Mouse (Mus musculus) embryonic facial prominence, embryonic 11.5 days (tissue): ENCODE data around the gene 2010111I01Rik. TPM values are rescaled to one million over a fixed set of nuclear protein-coding genes. Genes with fewer than 3 reads are reported as not detected.
A peak's percentile ranks its signal among the peaks of the same experiment; 100 is the strongest.

Source experiments
- ATAC-seq: fragments of 200-750 bp; cut with Nextera tagmentation; replicated peaks from 2 replicates; pipeline ENCODE4 v1.8.0; 2017; ENCODE audit warnings: low read depth; ENCODE audit not compliant: insufficient number of reproducible peaks, low FRiP score, low TSS enrichment
- DNase-seq: peaks from one replicate; pipeline ENCODE4 v3.0.0-alpha.2; 2015; ENCODE audit warnings: low spot score
- H3K27ac ChIP-seq: fragments of 300-500 bp; sonication (generic); replicated peaks from 2 replicates; pipeline ENCODE4 v1.5.1; 2014; ENCODE audit warnings: mild to moderate bottlenecking, low read depth, low read length, control low read depth
- H3K27me3 ChIP-seq: fragments of 300-500 bp; sonication (generic); 2 replicates; pipeline ENCODE4 v1.6.1; 2014; ENCODE audit warnings: mild to moderate bottlenecking, low read length, moderate library complexity, mixed read lengths; ENCODE audit not compliant: control insufficient read depth, insufficient read depth
- H3K36me3 ChIP-seq: fragments of 300-500 bp; sonication (generic); replicated peaks from 2 replicates; pipeline ENCODE4 v1.6.1; 2014; ENCODE audit warnings: low read depth, mild to moderate bottlenecking, low read length, moderate library complexity, mixed read lengths; ENCODE audit not compliant: control insufficient read depth, insufficient read depth
- H3K4me1 ChIP-seq: fragments of 300-500 bp; sonication (generic); 2 replicates; pipeline ENCODE4 v1.6.1; 2014; ENCODE audit warnings: low read length, mixed read lengths; ENCODE audit not compliant: control insufficient read depth, insufficient read depth
- H3K4me2 ChIP-seq: fragments of 300-500 bp; sonication (generic); 2 replicates; pipeline ENCODE4 v1.6.1; 2014; ENCODE audit warnings: low read depth, mild to moderate bottlenecking, control low read depth, low read length, moderate library complexity
- H3K4me3 ChIP-seq: fragments of 300-500 bp; sonication (generic); 2 replicates; pipeline ENCODE4 v1.5.1; 2014; ENCODE audit warnings: low read depth, low read length, control low read depth
- H3K9ac ChIP-seq: fragments of 300-500 bp; sonication (generic); replicated peaks from 2 replicates; pipeline ENCODE4 v1.6.1; 2014; ENCODE audit warnings: mild to moderate bottlenecking, control low read depth, low read length
- H3K9me3 ChIP-seq: fragments of 300-500 bp; sonication (generic); replicated peaks from 2 replicates; pipeline ENCODE4 v1.6.1; 2016; ENCODE audit warnings: mild to moderate bottlenecking, low read length, inconsistent platforms, mixed read lengths; ENCODE audit not compliant: control insufficient read depth
- WGBS: fragments of 180-500 bp; shearing (Covaris S2); extraction: QIAGEN DNeasy Blood & Tissue Kit; methylation state at CpG from one replicate; pipeline ENCODE4 v1.1.7; 2014; 5-methylcytosine and 5-hydroxymethylcytosine counted together
- polyA plus RNA-seq: library from polyadenylated mRNA; unstranded; fragments of >200 nt; fragmentation: Nextera tagmentation; extraction: Ambion mirVana; gene quantifications from 2 replicates; pipeline ENCODE4 v1.2.1, GENCODE M21; 2014

2010111I01Rik gene
- polyA plus RNA-seq, 1 experiment from 2014 or later, result 125 TPM

- no peaks in the 10 kb centered on the region for H3K9me3 ChIP-seq
- H3K36me3 ChIP-seq, result no peaks in the 10 kb centered on the region
- no peak overlapping the region for H3K9ac ChIP-seq
- H3K4me2 ChIP-seq, result no peak overlapping the region
- DNase-seq (no peak), ATAC-seq (no peak)
- no peak overlapping the region for H3K27ac ChIP-seq
- no peak overlapping the region for H3K4me3 ChIP-seq
- H3K27me3 ChIP-seq, result no peaks in the 10 kb centered on the region
- WGBS, result 86% methylated on average over 12 of the region's 12 CpGs
- no peaks in the 10 kb centered on the region for H3K4me1 ChIP-seq
These were observed 3.5 kb downstream of the 2010111I01Rik start for GRCm38 (mm10) chr13:62968223-62968622.

- Histone ChIP-seq H3K27me3 (no peaks in the 10 kb centered on the region), H3K9me3 (no peaks in the 10 kb centered on the region), H3K4me3 (no peak overlapping the region), H3K4me2 (no peak overlapping the region), H3K36me3 (no peaks in the 10 kb centered on the region), H3K27ac (no peak overlapping the region), H3K9ac (no peak overlapping the region), H3K4me1 (no peaks in the 10 kb centered on the region)
- no peak for DNase-seq
- no peak for ATAC-seq
- 87% methylated on average over 11 of the region's 11 CpGs for WGBS
These were observed 6.0 kb downstream of the 2010111I01Rik start for GRCm38 (mm10) chr13:62970515-62971269.

- Histone ChIP-seq H3K4me1 (no peaks in the 10 kb centered on the region), H3K9me3 (no peaks in the 10 kb centered on the region), H3K4me2 (no peak overlapping the region), H3K9ac (no peak overlapping the region), H3K36me3 (no peaks in the 10 kb centered on the region), H3K4me3 (no peak overlapping the region), H3K27ac (no peak overlapping the region), H3K27me3 (no peaks in the 10 kb centered on the region)
- WGBS, result 90% methylated on average over 3 of the region's 3 CpGs
- DNase-seq (no peak), ATAC-seq (no peak)
These were observed 7.7 kb downstream of the 2010111I01Rik start for GRCm38 (mm10) chr13:62972403-62972802.

GRCm38 (mm10) chr13:62973111-62973510 lies 8.4 kb downstream of the 2010111I01Rik start:
- Histone ChIP-seq H3K9me3 (no peaks in the 10 kb centered on the region), H3K4me1 (no peaks in the 10 kb centered on the region), H3K27me3 (no peaks in the 10 kb centered on the region), H3K9ac (no peak overlapping the region), H3K36me3 (no peaks in the 10 kb centered on the region), H3K4me2 (no peak overlapping the region), H3K4me3 (no peak overlapping the region), H3K27ac (no peak overlapping the region)
- no peak for DNase-seq
- 78% methylated on average over 4 of the region's 4 CpGs for WGBS
- no peak for ATAC-seq

- Histone ChIP-seq H3K27ac (no peak overlapping the region), H3K4me3 (no peak overlapping the region), H3K36me3 (no peaks in the 10 kb centered on the region), H3K27me3 (no peaks in the 10 kb centered on the region), H3K9me3 (no peaks in the 10 kb centered on the region), H3K4me2 (no peak overlapping the region), H3K9ac (no peak overlapping the region), H3K4me1 (no peaks in the 10 kb centered on the region)
- DNase-seq (peak; percentile 19), ATAC-seq (no peak)
These were observed 13.4 kb downstream of the 2010111I01Rik start for GRCm38 (mm10) chr13:62978104-62978503.

GRCm38 (mm10) chr13:62978784-62979183 lies 14.1 kb downstream of the 2010111I01Rik start:
- Histone ChIP-seq H3K4me3 (no peak overlapping the region), H3K9me3 (no peaks in the 10 kb centered on the region), H3K27me3 (no peaks in the 10 kb centered on the region), H3K36me3 (no peaks in the 10 kb centered on the region), H3K4me1 (no peaks in the 10 kb centered on the region), H3K9ac (no peak overlapping the region), H3K4me2 (no peak overlapping the region), H3K27ac (0 out of 2 replicates have a peak overlapping the region, but pooled peaks have one; percentile 7)
- ATAC-seq, result 0 out of 2 replicates have a peak, but pooled peaks have one; percentile 23
- WGBS, result 64% methylated on average over 4 of the region's 4 CpGs
- DNase-seq, result no peak

GRCm38 (mm10) chr13:62979215-62979614 lies 14.5 kb downstream of the 2010111I01Rik start:
- Histone ChIP-seq H3K27me3 (no peaks in the 10 kb centered on the region), H3K4me3 (no peak overlapping the region), H3K36me3 (no peaks in the 10 kb centered on the region), H3K9ac (no peak overlapping the region), H3K27ac (0 out of 2 replicates have a peak overlapping the region, but pooled peaks have one; percentile 7), H3K4me2 (no peak overlapping the region), H3K9me3 (no peaks in the 10 kb centered on the region), H3K4me1 (no peaks in the 10 kb centered on the region)
- ATAC-seq (no peak), DNase-seq (no peak)
- WGBS, result 62% methylated on average over 4 of the region's 4 CpGs

GRCm38 (mm10) chr13:62980131-62980530 lies 15.4 kb downstream of the 2010111I01Rik start:
- Histone ChIP-seq H3K9ac (no peak overlapping the region), H3K36me3 (no peaks in the 10 kb centered on the region), H3K4me1 (no peaks in the 10 kb centered on the region), H3K27ac (no peak overlapping the region), H3K9me3 (no peaks in the 10 kb centered on the region), H3K27me3 (no peaks in the 10 kb centered on the region), H3K4me2 (no peak overlapping the region), H3K4me3 (no peak overlapping the region)
- no peak for ATAC-seq
- DNase-seq, result no peak
- 90% methylated on average over 2 of the region's 2 CpGs for WGBS
